Mouse (Mus musculus): ENCODE data around the gene Acta1. TPM values are rescaled to one million over a fixed set of nuclear protein-coding genes. Genes with fewer than 3 reads are reported as not detected.

Gene Acta1
- total RNA-seq, 1 experiment from 2014 or later = 1.5 TPM

DNA sequence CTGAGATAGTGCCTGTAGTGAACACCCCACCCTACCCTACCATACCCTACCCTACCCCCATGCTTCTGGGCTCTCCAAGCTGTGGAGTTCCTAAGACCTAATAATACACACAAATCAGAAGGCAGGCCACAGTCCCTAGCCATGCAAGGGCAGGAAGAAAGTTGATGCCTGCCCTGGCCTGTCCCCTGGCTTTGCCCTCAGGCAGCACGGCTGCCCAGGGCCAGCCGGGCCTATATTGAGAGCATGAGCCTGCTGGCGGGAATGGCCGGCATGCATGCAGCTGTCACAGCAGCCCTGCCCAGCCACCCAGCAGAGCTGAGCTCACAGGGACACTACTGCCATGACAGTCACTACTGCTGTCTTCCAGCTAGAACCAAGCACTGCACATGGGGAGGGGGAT, 11.5 kb downstream of the Acta1 start:
- no peak for DNase-seq

DNA sequence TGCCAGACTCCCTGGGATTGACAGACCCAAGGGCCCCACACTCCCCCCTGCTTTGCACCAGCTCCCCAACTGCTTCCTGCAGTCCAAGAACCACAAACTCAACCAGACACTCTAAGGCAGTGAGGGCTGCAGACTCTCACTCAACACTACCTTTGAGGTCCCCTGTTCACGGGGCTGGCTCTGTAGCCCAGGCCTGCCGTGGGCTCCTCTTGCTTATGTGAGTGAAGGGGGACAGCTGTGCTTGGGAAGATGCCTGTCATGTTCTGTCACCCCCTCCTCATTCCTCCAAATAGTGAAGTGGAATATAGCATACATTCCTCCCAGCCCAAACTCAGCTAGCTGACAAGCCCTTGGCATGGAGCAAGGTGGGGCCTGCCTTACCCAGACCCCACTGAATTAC, 12.1 kb downstream of the Acta1 start:
- DNase-seq = no peak

DNA sequence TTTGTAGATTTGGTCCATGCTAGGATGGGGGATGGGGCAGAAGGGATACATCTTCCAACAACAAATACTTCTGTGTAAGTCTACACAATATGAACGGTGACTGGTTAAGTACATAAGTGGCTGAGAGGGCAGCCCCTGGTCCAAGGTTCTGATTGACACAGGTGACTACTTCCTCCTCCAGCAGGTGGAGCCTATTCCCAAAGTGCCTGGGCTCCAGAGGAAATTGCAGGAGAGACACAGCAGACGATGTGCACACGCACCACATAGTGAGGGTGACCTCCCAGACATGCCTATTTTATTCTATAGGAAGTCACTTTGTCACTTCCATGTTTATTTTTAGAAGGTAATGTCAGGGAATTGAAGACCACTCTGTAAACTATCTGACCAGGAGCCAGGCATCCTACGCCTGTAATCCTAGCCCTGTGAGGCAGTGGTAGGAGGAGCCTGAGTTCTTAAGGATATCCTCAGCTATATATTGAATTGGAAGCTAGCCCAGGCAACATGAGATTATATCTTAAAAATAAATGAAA, 13.7 kb downstream of the Acta1 start:
- no peak for DNase-seq

DNA sequence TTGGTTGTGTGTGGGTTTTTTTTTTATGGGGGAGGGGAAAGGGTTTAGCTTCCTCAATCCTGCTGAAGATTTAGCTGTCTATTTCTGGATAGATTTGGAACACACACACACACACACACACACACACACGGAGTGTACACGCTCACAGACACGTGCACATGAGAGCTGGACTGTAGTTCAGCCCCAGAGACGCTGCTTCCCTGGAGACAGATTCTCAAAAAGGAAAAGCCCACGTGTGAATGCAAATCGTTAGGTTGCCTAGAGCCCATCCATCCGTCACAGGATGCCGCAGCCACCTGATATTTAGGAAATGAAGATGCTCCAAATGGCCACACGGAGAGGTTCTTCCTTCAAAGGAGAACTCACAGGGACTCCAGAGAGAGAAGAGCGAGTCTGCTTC, 14.3 kb downstream of the Acta1 start:
- DNase-seq = no peak

DNA sequence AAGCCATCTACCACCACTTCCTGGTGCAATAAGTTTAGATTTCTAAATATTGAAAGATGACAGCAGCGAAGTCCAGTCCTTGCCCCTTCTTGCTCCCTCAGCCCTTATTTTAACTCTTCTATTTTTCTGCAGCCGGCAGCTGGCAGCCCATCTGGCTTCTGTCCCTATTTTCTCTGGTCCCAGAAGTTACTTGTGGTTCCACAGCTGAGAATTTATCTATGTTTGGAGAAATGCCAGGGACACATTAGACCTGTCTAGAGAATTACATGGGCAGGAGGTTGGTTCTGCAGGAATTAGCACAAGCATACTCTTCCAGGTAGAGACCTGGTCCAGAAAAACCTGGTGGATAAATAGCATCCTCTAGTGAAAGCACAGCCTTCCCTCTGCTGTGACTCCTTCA, 16.7 kb downstream of the Acta1 start:
- no peak for DNase-seq

DNA sequence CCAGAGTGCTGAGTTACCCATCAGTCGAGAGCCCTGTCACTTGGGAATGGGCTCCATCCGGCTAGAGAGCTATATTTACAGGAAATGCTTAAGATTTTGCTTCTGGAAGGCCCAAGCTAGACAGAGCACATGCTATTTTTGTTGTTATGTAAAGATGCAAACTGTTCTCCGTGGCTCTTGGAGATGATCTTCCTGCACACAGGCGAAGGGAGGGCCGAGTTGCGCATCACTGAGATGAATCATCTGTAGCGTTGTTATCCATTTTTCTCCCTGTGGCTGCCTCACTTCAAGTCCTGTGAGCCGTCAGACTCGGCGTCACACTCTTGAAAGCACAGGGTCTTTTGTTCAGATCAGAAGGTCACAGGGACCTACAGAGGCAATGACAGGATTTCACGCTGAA, 20.2 kb downstream of the Acta1 start:
- no peak for DNase-seq

DNA sequence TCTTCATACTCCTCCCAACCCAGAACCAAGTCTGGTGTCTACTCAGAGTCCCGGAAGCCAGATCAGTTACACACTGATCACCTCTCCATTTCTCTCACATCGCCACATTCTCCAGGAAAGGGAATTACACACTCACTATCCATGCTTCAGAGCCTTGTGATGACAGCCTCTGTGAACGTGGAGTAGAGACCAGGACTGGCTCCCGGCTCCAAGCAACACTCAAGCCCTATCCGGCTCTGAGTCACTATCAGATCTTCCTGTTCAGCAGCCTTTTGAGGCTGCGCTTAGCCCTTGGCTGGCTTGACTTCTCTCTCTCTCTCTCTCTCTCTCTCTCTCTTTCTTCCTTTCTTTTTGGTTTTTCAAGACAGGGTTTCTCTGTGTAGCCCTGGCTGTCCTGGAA, 21.2 kb downstream of the Acta1 start:
- no peak for DNase-seq

DNA sequence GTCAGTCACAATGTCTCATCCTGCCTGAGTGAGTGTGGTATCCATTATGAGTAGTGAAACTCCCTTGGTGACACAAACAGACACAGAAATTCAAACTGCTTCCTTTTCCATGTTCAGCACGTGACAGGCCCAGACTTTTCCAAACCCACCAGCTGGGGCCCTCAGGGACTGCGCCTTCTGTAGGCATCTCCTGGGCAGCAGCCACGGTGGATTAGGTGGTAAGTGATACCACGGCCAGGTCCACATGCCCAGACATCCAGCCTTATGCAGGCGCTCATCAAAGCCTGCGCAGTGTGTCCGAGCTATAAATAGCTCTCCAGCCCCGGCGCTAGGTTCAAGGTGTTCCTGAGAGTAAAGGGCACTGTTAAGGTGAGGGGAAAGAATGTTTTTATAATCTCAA, 22.5 kb downstream of the Acta1 start:
- no peak for DNase-seq

DNA sequence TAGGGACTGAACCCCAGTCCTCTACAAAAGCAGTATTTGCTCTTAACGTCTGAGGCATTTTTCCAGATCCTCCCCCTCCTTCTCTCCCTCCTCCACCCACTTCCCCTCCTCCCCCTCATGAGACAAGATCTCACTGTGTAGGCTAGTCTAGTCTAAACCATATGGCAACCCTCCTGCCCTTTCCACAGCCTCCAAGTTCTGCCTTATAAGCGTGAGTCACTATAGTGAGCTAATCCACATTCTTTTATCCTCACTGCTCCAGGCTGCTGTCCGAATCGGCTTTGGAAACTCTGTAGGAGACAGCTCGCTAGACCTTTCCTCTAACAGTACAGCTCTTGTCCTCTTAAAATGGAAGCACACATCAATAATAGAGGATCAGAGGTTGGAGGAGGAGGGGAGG, 27.6 kb downstream of the Acta1 start:
- no peak for DNase-seq

DNA sequence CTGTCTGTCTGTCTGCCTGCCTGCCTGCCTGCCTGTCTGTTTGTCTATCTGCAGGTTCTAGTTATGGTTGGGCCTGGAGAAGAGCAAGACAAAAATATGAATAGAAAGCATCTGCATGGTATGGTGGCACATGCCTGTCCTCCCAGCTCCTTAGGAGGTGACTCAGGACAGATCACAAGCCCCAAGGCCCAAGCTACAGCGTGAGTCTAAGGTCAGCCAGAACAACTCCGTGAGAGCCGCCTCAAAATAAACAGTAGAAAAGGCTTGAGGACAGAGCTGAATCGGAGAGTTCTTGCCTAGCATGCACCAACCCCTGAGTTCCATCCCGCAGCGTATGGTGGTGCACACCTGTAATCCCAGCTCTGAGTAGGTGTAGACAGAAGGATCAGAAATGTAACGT, 28.8 kb downstream of the Acta1 start:
- DNase-seq = peak; percentile 38

DNA sequence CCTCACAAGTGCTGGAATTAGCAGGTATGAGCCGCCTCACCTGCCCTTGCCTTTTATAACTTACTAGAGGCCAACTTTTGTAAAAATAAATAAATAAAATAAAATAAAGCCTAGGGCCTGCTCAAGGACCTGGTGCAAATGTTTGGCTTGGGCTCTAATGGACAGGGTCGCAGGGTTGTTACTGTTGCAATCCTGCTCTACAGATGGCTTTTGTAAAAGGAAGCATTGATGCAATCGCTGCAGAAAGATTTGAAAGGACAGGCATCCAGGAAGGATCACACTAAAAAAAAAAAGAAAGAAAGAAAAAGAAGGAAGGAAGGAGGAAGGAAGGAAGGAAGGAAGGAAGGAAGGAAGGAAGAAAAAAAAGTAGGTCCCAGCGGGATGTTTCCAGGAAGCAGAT, 34.2 kb downstream of the Acta1 start:
- no peak for DNase-seq

DNA sequence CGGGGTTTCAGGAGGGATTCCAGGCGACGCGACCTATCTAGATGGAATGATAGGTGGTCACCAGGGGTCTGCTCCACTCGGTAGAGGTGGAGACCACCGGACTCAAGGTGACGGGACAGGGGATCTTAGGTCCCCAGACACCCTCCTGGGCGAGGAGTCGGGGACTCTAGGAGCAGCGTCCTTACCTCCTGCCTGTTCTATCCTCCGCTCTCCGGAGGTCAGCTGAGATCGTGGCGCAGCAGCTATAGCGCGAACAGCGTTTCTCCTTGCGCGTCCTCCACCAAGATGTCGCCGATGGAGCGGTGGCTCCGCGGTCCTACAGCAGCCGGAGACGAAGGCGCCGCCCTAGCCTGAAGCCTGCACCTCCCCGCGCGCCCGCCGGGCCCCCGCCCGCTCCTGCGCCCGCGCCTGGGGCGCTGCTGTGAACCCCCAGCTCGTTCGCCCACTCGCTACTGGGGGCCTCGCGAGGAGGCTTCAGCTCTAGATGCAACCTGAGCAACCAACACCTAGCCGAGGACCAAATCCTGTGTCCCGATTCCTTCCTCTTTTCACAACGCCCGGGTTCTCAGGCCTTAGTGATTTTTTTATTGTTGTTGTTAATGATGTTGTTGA, 34.8 kb downstream of the Acta1 start, which contains the start of gene Ccsap:
Gene Ccsap (minus strand): TSS at position 562 of the 612 bp plus-strand sequence.
- DNase-seq = peak; percentile 75

DNA sequence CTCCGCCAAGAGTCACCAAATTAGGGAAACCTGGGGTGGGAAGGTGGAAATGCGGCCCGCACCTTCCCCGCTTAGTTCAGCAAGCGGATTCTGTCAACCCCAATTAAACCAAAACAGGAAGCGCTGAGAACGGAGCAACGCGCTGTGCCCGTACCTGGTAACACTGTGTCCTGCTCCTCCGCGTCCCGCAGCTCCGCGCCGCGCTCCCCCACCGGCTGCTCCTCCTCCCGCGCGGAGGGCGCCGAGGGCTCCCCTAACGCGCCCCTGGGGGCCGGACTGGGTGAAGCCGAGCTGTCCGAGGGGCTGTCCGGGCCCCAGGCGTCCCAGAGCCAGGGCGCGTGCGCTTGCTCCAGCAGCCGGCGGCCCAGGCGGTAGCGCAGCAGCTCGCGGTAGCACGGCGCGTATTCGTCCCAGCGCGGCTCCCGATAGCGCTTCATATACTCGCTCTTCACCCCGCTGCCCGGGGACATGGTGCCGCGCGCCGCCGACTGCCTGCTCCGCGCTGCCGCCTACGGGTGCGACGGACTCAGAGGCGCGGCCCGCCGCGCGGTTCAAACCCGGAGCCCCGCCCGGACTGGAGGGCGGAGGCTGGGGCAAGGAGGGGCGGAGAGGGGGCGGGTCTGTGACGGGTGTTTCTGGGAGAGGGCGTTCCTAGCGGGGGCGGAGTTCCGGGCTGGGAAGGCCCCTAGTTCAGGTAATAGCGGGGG, 35.5 kb downstream of the Acta1 start:
- peak; percentile 97 for DNase-seq

DNA sequence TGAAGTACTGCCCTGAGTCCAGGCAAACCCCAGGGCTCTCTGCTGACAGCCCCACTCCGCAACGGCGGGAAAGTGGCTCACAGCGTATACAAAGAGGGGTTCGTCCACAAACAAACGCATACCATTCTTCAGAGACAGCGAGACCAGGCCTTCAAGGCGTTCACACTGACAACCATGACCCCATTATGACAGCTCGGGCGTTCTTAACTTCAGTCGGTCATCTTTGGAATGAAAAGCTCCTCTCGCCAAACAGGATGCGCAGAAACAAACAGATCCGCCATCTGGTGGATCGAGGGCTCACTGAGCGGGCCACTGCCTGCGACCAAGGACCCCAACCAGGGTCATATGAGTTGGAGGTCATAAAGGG, 36.0 kb downstream of the Acta1 start:
- DNase-seq = no peak

DNA sequence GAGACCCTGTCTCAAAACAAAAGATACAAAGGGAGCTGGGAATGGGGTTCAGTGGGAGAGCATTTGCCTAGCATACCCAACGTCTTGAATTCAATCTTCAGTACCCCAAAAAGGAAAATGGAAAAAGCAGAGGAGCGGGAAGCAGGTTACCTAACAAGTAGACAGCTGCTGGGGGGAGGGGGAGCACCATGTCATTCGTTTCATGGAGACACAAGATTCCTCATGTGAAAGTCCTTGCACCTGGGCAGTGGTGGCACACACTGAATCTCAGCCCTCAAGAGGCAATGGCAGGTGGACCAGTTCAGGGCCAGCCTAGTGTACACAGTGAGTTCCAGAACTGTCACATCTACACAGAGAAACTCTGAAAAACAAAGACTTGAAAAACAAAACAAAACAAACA, 37.2 kb downstream of the Acta1 start:
- DNase-seq = no peak

DNA sequence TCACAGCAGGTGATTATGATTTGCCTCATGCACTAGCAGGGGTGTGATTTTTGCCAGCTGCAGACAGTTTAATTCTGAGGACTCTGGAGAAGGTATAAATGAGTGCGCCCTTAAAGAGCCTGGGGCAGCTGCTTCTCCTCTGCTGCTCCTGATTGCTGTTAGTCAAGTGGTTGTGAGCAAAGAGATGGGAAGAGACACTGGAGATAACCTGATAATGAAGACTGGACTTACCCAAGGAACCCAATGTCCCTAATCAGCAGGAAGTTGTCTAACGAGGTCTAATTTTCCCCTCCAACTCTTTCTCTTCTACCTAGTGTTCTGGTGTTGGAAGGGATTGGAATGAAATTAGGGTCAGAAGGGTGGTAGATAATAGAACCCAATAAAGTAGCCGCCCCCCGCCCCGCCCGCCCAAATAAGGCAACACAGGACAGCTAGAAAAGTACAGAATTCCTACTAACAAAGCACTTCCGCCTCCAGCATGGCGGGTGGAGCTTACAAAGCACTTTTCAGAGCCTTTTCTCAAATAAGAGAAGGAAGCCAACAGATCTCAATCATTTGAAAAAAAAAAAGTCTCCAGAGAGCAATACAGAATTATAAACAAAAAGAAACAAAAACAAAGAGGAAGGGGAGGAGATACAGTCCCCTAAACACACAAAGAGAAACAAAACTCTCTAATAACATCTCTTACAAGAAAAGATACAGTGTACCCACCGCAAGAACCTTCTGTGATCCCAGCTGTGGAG, 39.6 kb downstream of the Acta1 start:
- no peak for DNase-seq

DNA sequence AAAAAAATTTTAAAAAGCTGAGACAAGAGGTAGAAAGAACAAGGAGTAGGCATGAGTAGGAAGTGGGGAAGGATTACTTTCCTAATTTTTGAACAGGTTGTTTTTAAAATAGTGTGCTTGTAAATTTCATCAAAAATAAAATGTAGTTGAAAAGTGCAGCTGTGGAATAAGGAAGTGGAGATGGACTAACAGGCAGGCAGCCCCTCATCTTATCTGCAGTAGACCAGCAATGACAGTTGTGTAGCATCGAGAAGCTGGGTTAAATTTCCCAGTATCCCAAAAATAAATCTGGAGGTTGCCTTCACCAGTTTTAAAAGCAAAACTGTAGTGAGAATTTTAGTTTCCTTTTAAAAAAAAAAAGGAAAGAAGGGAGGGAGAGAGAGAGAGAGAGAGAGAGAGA, 40.3 kb downstream of the Acta1 start:
- no peak for DNase-seq

DNA sequence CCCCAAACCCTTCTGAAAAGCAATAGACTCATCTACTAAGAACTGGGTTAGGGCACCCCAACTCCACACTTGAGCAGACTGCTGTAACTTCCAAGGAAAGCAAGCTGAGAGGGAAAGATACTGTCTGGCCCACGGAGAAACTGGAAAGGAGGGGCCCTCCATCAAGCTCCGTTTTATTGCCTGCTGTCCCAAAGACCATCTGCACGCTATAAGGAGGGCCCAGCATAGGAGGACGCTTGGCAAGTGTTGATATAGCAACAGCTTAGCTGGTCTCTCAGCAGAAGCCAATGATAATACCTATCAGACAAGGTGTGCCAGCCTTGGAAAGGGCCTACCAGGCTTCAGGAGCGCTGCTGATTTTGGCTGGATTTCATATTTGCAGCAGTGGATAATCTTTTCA, 43.0 kb downstream of the Acta1 start:
- DNase-seq = no peak

DNA sequence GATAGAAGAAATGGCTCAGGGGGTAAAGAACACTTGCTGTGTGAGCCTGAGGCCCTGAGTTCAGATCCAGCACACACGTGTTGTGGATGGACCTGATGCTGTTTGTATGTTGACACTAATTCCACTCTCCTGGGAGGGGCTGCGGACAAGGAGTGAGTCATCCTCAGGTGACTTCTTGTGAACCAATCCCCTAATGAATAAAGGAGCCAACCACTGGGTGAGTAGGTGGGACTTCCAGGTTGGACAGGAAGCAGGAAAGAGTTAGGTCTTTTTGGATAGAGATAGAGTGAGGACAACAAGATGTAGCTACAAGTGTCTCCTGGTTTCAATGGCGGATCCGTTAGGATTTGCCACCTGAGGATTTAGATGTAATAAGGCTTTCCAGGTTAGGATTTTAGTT, 45.2 kb downstream of the Acta1 start:
- DNase-seq = no peak

DNA sequence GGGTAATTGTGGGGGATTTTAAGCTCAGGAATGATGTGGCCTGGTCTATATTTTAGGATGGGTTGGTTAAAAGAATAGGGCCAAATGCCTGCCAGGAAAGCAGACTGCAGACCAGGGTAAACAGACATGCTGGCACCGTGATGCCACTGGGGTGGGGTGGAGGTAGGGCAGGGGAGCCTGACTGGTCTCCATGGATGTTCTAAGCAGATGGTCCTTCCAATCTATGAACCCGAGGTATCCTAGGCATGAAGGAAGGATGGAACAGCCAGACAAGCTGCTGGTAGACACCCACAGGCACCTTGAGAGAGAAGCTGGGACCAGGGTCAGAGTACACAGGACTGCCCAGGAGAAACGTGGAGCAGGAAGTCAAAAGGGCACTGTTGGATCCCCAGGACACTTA, 47.0 kb downstream of the Acta1 start:
- DNase-seq = no peak

DNA sequence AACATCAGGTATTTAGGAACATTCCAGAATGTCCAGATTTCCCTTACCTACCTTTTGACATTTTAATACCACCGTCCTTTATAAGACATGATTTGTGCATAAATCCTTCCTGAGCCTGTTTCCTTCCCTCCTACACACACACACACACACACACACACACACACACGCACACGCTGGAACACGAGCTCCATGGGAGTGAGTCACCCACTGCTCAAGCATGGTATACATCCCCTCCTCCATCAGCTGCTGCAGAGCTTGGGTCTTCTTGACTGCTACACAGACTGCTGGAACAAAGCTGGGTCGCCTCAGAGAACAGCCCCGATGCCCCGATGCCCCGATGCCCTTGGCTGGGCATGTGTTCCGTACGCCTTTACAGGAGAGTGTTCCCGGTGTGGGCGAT, 48.0 kb downstream of the Acta1 start:
- DNase-seq = no peak

DNA sequence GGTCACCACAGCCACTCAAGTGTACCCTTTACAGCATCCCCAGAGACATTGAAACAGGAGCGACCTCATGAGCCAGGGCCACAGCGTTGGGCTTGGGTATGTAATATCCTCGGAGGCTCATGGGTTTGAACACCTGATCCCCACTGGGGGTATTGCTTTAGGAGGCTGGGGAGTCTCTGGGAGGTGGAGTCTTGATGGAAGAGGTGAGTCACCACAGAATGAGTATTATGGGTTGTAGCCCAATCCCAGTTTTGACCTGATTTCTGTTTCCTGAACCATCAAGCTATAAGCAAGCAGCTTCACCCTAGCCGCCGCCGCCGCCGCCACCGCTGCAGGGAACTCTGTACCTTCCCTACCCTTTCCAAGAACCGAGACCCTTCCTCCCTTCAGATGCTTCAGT, 48.6 kb downstream of the Acta1 start:
- no peak for DNase-seq

DNA sequence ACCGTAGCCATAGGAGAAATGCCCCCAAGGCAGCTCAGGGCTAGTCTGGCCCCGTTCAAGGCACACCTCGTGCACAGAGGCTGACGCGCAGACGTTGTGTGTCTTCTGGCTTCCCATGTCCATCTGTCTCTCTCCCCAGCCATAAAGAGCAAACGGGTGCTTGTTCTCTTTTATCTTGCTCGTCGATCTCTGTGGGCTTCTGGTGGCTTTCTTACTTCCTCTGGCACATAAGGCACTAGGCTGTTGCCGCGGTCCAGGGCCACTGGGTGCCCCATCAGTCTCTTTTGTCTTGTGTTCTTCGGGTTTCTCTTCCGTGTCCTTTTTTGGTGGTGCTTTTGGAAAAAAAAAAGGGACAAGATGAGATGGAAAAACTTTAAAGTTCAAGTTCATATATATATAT, 49.4 kb downstream of the Acta1 start:
- DNase-seq = no peak

DNA sequence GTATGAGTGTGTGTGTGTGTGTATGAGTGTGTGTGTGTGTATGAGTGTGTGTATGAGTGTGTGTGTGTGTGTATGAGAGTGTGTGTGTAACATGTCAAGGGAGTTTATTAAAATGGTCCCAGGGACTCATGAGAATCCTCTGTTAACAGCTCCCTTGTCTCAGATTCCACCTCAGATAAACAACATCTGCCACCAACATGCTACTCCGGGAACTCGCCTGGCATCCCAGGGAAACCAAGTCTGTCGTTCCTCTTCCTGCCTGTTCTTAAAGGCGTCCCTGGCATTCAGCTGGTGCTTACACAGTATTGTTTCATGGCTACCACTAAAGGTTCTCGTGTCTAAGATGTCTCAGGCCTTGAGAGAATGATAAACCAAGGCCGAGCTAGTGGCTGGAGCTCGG, 50.2 kb downstream of the Acta1 start:
- no peak for DNase-seq
